Mouse (Mus musculus) MEL (cell line): ENCODE results near the gene Kansl1.

Source experiments
- CTCF ChIP-seq, 3 experiments: IDR thresholded peaks in 2 of 3; conservative IDR thresholded peaks in 1 of 3; 2 replicates each; pipeline ENCODE4 v1.5.1; 2011 to 2012; ENCODE audit warnings: low read length in 3 of 3, low read depth in 2 of 3, mild to moderate bottlenecking in 2 of 3, improper control_type of control experiment in 1 of 3, inconsistent platforms in 1 of 3, mixed read lengths in 1 of 3, moderate library complexity in 1 of 3; ENCODE audit not compliant: control insufficient read depth in 1 of 3, insufficient read depth in 1 of 3, poor library complexity in 1 of 3, severe bottlenecking in 1 of 3
- EP300 ChIP-seq, 2 experiments: IDR thresholded peaks; 2 replicates each; pipeline ENCODE4 v1.6.1; 2011; ENCODE audit warnings: improper control_type of control experiment in 2 of 2, low read length in 2 of 2, low read depth in 1 of 2, mild to moderate bottlenecking in 1 of 2
- POLR2A ChIP-seq, 2 experiments: IDR thresholded peaks; 2 replicates each; pipeline ENCODE4 v1.6.1; 2011 to 2012; ENCODE audit warnings: low read length in 2 of 2, mild to moderate bottlenecking in 2 of 2, control low read depth in 1 of 2, improper control_type of control experiment in 1 of 2, low read depth in 1 of 2, moderate library complexity in 1 of 2; ENCODE audit not compliant: control insufficient read depth in 1 of 2, insufficient read depth in 1 of 2, poor library complexity in 1 of 2
- SMC3 ChIP-seq: IDR thresholded peaks from 2 replicates; pipeline ENCODE4 v1.6.1; 2011; ENCODE audit warnings: low read depth, low read length, improper control_type of control experiment
- TCF12 ChIP-seq: IDR thresholded peaks from 2 replicates; pipeline ENCODE4 v1.6.1; 2014; ENCODE audit warnings: low read depth, mild to moderate bottlenecking, inconsistent platforms, low read length, improper control_type of control experiment, moderate library complexity

DNA sequence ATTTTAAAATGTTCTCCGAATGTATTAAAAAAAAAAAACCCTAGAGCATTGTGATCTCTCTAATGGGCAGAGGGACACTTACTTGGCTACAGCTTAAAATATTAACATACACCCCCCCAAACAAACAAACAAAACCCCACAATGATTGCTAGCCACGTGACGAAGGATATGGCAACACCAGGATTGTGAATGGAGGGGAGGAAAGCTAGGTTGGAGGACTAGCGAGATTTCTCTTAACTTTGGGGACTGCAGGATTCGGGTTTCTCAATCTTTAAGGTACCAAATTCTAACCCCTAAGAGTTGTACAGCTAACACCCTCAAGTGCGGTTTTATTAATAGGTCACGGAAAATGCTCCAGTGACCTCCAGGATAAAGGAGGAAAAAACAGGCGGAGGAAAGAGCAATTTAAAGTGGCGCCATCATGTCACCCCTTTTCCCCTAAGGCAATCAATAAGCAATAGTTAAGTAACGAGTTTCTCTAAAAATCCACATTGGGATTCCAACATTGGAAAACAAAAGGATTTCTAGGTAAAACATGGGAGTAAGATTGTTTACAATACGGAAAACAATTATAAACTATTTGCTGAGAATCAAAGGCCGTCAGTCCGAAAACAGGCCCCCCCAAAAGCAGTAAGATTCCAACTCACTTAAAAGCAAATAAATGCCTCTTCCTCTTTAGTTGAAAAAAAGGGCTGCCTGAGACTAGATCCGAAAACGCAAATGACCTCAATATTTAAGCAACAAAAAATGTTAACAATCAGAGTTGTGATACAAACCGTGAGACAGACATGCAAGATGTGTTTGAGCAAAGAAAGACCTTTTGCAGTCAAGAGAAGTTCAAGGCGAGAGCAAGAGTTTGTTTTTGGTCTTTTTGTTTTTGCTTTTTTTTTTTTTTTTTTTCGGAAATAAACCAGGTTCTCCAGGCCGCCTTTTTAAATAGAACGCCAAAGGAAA lies 27.9 kb downstream of the Kansl1 start:
- 0 out of 4 replicates have a peak, but pooled peaks of 1 of the 2 experiments have one; percentile 5 for TF ChIP-seq EP300 (IDR thresholded peaks at IDR 0.05; ENCODE audit: low read depth in 1 of 2, low read length in 2 of 2)
- TF ChIP-seq POLR2A (IDR thresholded peaks at IDR 0.05; ENCODE audit: control insufficient read depth in 1 of 2, insufficient read depth in 1 of 2, low read depth in 1 of 2, low read length in 2 of 2, poor library complexity in 1 of 2), result no peak
- TF ChIP-seq TCF12, result no peak
- TF ChIP-seq CTCF (IDR thresholded peaks at IDR 0.05 in 2 of 3, conservative IDR thresholded peaks at IDR 0.05 in 1 of 3; ENCODE audit: control insufficient read depth in 1 of 3, insufficient read depth in 1 of 3, low read depth in 2 of 3, low read length in 3 of 3, poor library complexity in 1 of 3, severe bottlenecking in 1 of 3), result no peak
- TF ChIP-seq SMC3, result no peak
